Mouse (Mus musculus) urinary bladder, postnatal 14 days (tissue): Measurements from ENCODE around the gene Phf19.

Source experiments
- DNase-seq: peaks from one replicate; pipeline ENCODE4 v3.0.0; 2021; ENCODE audit warnings: low spot score

Gene Phf19

DNA sequence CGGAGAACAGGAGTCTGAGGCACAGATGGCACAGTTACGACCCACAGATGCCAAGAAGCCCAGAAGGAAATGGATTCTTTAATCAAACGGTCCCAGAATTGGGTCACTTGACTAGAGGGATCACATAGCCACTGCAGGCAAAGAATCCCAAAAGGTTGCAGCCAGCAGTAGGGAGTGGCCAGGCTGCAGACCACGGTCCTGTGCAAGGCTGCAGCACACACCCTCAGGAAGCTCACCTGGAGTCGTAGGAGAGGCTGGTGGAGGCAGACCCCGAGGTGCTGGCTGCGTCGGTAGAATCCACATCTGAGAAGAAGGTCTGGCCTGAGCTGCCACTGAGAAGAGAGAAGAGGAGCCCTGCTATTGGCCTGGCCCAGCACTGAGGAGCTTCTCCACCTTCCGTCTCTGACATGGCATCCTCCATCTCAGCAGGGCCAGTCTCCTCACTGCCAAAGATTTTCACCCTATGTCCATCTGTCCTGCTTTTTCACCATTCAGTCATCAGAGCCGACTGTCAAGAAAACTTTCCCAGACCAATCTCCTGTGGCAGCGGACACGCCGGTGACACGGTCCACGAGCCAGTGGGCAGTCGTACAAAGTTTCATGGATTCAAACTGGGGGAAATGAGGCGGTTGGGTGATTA is 16.9 kb downstream of the Phf19 start:
- no peak for DNase-seq

GRCm38 (mm10) chr2:34895503-34896113 is 18.2 kb downstream of the Phf19 start:
- no peak for DNase-seq

GRCm38 (mm10) chr2:34893950-34894349 is 19.9 kb downstream of the Phf19 start:
- no peak for DNase-seq

- DNase-seq, result no peak
Measured at GRCm38 (mm10) chr2:34884186-34884585, 29.6 kb downstream of the Phf19 start.

DNA sequence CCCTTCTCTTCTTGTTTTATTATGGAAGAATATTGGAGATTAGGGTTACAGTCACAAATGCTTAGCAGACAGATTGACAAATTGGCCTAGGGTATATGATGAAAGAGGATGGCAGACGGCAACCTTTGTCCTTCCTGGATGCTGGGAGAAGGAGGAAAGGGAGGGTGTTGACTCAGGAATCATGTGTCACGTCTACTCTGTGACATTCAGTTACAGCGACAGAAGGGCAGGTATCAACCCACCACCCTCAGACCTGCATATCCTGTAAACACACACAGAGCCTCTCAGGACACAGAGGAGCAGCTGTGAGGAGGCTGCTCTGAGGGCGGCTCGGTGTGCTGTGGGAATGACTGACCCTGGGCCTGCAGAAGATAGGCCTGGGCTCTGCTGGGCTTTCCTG is 30.6 kb downstream of the Phf19 start:
- DNase-seq, result no peak

- DNase-seq, result no peak
Measured at GRCm38 (mm10) chr2:34882757-34883156, 31.1 kb downstream of the Phf19 start.

GRCm38 (mm10) chr2:34880054-34880453 is 33.8 kb downstream of the Phf19 start:
- DNase-seq, result no peak

GRCm38 (mm10) chr2:34874816-34875345 is 38.9 kb downstream of the Phf19 start, which contains the start of gene Psmd5:
Psmd5 (minus strand) TSS chr2:34874968.
- no peak for DNase-seq

DNA sequence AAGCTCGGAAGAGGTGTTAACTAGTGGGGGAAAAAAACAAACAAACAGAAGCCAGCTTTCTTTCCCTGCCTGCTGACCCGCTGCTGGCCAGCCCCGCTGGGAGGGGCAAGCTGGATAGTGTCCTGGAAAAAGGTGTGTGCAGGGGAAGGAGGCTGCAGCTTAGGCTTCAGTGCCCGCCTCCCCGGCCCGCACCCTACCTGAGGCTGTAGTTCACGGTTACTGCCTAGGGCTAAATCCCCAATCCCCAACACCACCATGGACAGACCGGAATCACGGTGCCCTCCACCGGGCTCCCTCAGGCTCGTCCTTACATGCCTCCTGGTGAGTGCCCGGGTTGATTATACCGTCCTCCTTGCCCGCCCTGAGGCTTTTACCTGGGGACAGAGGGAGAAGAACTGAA is 39.6 kb downstream of the Phf19 start, which contains the start of gene Cutal:
TSS of gene Cutal (plus strand) at position 126 of the 400 bp plus-strand sequence.
- peak; percentile 48 for DNase-seq

GRCm38 (mm10) chr2:34870520-34871474 is 43.0 kb downstream of the Phf19 start:
- peak; percentile 95 for DNase-seq

DNA sequence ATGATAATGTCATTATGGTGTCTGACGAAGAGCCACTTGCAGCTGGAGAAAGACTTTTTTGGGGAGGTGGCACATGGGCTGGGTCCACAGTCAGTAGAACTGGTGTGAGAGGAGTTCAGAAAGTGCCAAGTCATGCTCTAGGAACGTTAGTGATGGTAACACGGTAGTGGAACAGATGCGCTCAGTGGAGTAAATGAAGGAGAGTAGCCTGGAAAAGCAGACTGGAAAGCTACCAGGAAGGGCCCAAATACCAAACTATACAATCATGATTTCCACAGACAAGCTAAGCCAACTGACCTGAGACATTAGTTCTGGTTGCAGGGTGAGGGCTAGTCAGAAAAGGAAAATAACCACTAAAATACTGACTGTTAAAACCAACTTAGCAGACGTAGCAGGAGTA is 44.1 kb downstream of the Phf19 start:
- no peak for DNase-seq

GRCm38 (mm10) chr2:34857728-34858127 is 56.1 kb downstream of the Phf19 start:
- no peak for DNase-seq

DNA sequence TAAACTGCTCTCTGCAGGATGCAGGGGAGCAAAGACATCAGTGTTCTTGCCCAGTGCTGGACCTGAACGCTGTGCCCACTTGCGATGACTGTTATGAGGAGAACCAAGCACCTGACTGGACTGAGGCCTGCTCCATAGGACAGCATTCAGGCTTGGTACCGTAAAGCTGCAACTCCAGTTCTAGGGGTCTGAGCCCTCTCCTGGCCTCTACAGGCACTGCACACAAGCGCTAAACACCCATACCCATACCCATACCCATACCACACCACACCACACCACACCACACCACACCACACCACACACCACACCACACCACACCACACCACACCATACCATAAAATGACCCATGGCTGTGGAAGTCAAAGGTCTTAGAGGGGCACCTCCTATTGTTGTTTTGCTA is 58.6 kb downstream of the Phf19 start:
- DNase-seq, result no peak

- DNase-seq, result no peak
Measured at GRCm38 (mm10) chr2:34847702-34848101, 66.1 kb downstream of the Phf19 start.
